17 mouse cellular contexts compared by ENCODE assay signal in genomic region chr7:96701097-96701845, GRCm38 (mm10).
DNase-seq lines count a peak whose midpoint lies in the region; ATAC-seq and TF ChIP-seq lines count a peak whose summit lies in the region.
"Had no signal": no experiment of that assay in that cellular context is flagged by ENCODE, and none has a peak within 500 bp of the region (broad histone marks: within the 10 kb centered on the region; RNA-seq: fewer than 3 reads in every experiment).

No protein-coding gene starts in this region.

- TF ChIP-seq EP300 in lung, postnatal 0 days (IDR thresholded peaks at IDR 0.05), result no peak

- no peak for DNase-seq in forebrain, embryonic 11.5 days (ENCODE audit: low spot score)
- DNase-seq in lung, postnatal 0 days (ENCODE audit: low spot score), result peak; percentile 39
- no peak for DNase-seq in lung, postnatal 10 days
- peak; percentile 8 for DNase-seq in NIH3T3 (ENCODE audit: low read depth)
- no peak for DNase-seq in gastrocnemius, postnatal 36 days
- DNase-seq: B cell, adult 2 months; cerebellum, adult 9-10 months; layer of hippocampus, postnatal 36 days; midbrain, embryonic 14.5 days had no signal

- H3K4me1 ChIP-seq in forebrain, embryonic 15.5 days, result 0 out of 2 replicates have a peak, but pooled peaks cover 12% of the 10 kb centered on the region
- no peaks in the 10 kb centered on the region for H3K4me1 ChIP-seq in forebrain, embryonic 11.5 days (replicated peaks; ENCODE audit: control insufficient read depth, insufficient read depth, low read length)
- H3K4me1 ChIP-seq in lung, postnatal 0 days (ENCODE audit: insufficient read depth, low read depth, low read length), result no peaks in the 10 kb centered on the region
- H3K4me1 ChIP-seq: embryonic facial prominence, embryonic 13.5 days; forebrain, embryonic 13.5 days; heart, embryonic 12.5 days had no signal

- no peak for ATAC-seq in forebrain, embryonic 15.5 days (replicated peaks)
- ATAC-seq in forebrain, embryonic 11.5 days (replicated peaks; ENCODE audit: low FRiP score), result no peak
- ATAC-seq in lung, postnatal 0 days, result peak; percentile 58
- ATAC-seq in megakaryocyte-erythroid progenitor cell, adult 5-6 weeks (replicated peaks; ENCODE audit: low FRiP score, low TSS enrichment, poor library complexity, severe bottlenecking), result peak; percentile 37
- ATAC-seq: forebrain, embryonic 13.5 days; intestine, postnatal 0 days; liver, embryonic 12.5 days had no signal

- no peaks in the 10 kb centered on the region for H3K9me3 ChIP-seq in forebrain, embryonic 15.5 days
- H3K9me3 ChIP-seq in forebrain, embryonic 11.5 days (ENCODE audit: control insufficient read depth, low read length), result no peaks in the 10 kb centered on the region
- no peaks in the 10 kb centered on the region for H3K9me3 ChIP-seq in lung, postnatal 0 days (ENCODE audit: low read length)
- H3K9me3 ChIP-seq: embryonic facial prominence, embryonic 13.5 days; forebrain, embryonic 13.5 days; heart, embryonic 12.5 days; hindbrain, embryonic 15.5 days; liver, embryonic 12.5 days had no signal

- no peaks in the 10 kb centered on the region for H3K27me3 ChIP-seq in forebrain, embryonic 15.5 days
- no peaks in the 10 kb centered on the region for H3K27me3 ChIP-seq in forebrain, embryonic 11.5 days (ENCODE audit: control insufficient read depth, insufficient read depth, low read length)
- no peaks in the 10 kb centered on the region for H3K27me3 ChIP-seq in lung, postnatal 0 days (replicated peaks; ENCODE audit: insufficient read depth, low read length)
- H3K27me3 ChIP-seq: embryonic facial prominence, embryonic 13.5 days; forebrain, embryonic 13.5 days; hindbrain, embryonic 15.5 days had no signal

- intact Hi-C loops in gastrocnemius, postnatal 36 days (cut with DNase I), result no loop called here

- TF ChIP-seq CTCF in lung, postnatal 0 days (IDR thresholded peaks at IDR 0.05), result no peak

- H3K9ac ChIP-seq in forebrain, embryonic 15.5 days (replicated peaks), result no peak overlapping the region
- H3K9ac ChIP-seq in forebrain, embryonic 11.5 days (ENCODE audit: low read length), result no peak overlapping the region
- H3K9ac ChIP-seq in lung, postnatal 0 days (replicated peaks; ENCODE audit: low read depth), result no peak overlapping the region
- H3K9ac ChIP-seq: embryonic facial prominence, embryonic 13.5 days; heart, embryonic 12.5 days; hindbrain, embryonic 15.5 days; liver, embryonic 12.5 days had no signal

- H3K36me3 ChIP-seq in forebrain, embryonic 15.5 days, result 0 out of 2 replicates have a peak, but pooled peaks cover 14% of the 10 kb centered on the region
- H3K36me3 ChIP-seq in forebrain, embryonic 11.5 days (ENCODE audit: control insufficient read depth, insufficient read depth, low read length), result no peaks in the 10 kb centered on the region; the same call in 1 of the 2 replicates
- H3K36me3 ChIP-seq in lung, postnatal 0 days (ENCODE audit: insufficient read depth, low read length), result no peaks in the 10 kb centered on the region
- H3K36me3 ChIP-seq: heart, embryonic 12.5 days; hindbrain, embryonic 15.5 days; liver, embryonic 12.5 days had no signal

- H3K4me3 ChIP-seq in forebrain, embryonic 15.5 days, result no peak overlapping the region
- no peak overlapping the region for H3K4me3 ChIP-seq in forebrain, embryonic 11.5 days (ENCODE audit: low read depth, low read length)
- H3K4me3 ChIP-seq in lung, postnatal 0 days (ENCODE audit: low read depth, low read length), result no peak overlapping the region
- H3K4me3 ChIP-seq: embryonic facial prominence, embryonic 13.5 days; forebrain, embryonic 13.5 days; heart, embryonic 12.5 days; hindbrain, embryonic 15.5 days; liver, embryonic 12.5 days had no signal

- H3K27ac ChIP-seq in forebrain, embryonic 15.5 days (replicated peaks), result 0 out of 2 replicates have a peak overlapping the region, but pooled peaks have one; percentile 23
- no peak overlapping the region for H3K27ac ChIP-seq in forebrain, embryonic 11.5 days (ENCODE audit: low read depth, low read length)
- no peak overlapping the region for H3K27ac ChIP-seq in lung, postnatal 0 days (ENCODE audit: low read length)
- H3K27ac ChIP-seq: embryonic facial prominence, embryonic 13.5 days; forebrain, embryonic 13.5 days; hindbrain, embryonic 15.5 days; liver, embryonic 12.5 days had no signal

- no peak overlapping the region for H3K4me2 ChIP-seq in forebrain, embryonic 15.5 days (replicated peaks)
- no peak overlapping the region for H3K4me2 ChIP-seq in forebrain, embryonic 11.5 days (ENCODE audit: low read depth, low read length, severe bottlenecking)
- H3K4me2 ChIP-seq in lung, postnatal 0 days (replicated peaks; ENCODE audit: low read depth, low read length), result no peak overlapping the region
- H3K4me2 ChIP-seq: embryonic facial prominence, embryonic 13.5 days; forebrain, embryonic 13.5 days; heart, embryonic 12.5 days; hindbrain, embryonic 15.5 days; liver, embryonic 12.5 days had no signal

- 78% methylated on average over 8 of the region's 8 CpGs for WGBS in forebrain, embryonic 15.5 days
- 87% methylated on average over 8 of the region's 8 CpGs for WGBS in forebrain, embryonic 11.5 days
- 65% methylated on average over 8 of the region's 8 CpGs for WGBS in lung, postnatal 0 days

Comparison
In these comparisons a context has a peak if more than half of its experiments do, and no peak if none do; other contexts are left out.
1. DNase-seq: peak in lung, postnatal 0 days (single experiment) and NIH3T3 (single experiment); none in forebrain, embryonic 11.5 days (single experiment), lung, postnatal 10 days (single experiment) and gastrocnemius, postnatal 36 days (0 of 2).
2. ATAC-seq: peak in lung, postnatal 0 days (single experiment) and megakaryocyte-erythroid progenitor cell, adult 5-6 weeks (single experiment); none in forebrain, embryonic 15.5 days (single experiment) and forebrain, embryonic 11.5 days (single experiment).